Mouse (Mus musculus) kidney, adult 2 months (tissue): Measurements from ENCODE around the gene Taf10.

Experiments
- CTCF ChIP-seq: fragments of 200-500 bp; conservative IDR thresholded peaks from 2 replicates; pipeline ENCODE4 v1.5.1; 2011; ENCODE audit warnings: low read depth, mild to moderate bottlenecking, control low read depth, low read length, moderate library complexity, mixed read lengths; ENCODE audit not compliant: insufficient read depth, insufficient read length
- POLR2A ChIP-seq: fragments of 200-500 bp; IDR thresholded peaks from one replicate; pipeline ENCODE4 v1.6.1; 2011; ENCODE audit warnings: low read depth, low read length, control low read depth

GRCm38 (mm10) chr7:105734826-105735225 lies 9.3 kb downstream of the Taf10 start:
- no peak for TF ChIP-seq POLR2A
- TF ChIP-seq CTCF: no peak
